Mouse (Mus musculus) CH12.LX (cell line): ENCODE measurements at regions not wholly inside any gene's neighbourhood (a gene's known extent, or its start where the extent isn't known, plus 50 kb on each side); places are given as distances from the start of the nearest gene placed in this dataset.

ENCODE experiments used
- DNase-seq: peaks from one replicate; pipeline ENCODE4 v3.0.0-alpha.2; 2013; ENCODE audit errors: extremely low read depth
- H3K27ac ChIP-seq: 2 replicates; pipeline ENCODE4 v1.5.1; 2012; ENCODE audit warnings: low read depth, mild to moderate bottlenecking, control low read depth, moderate library complexity; ENCODE audit not compliant: insufficient read depth
- H3K27me3 ChIP-seq: replicated peaks from 2 replicates; pipeline ENCODE3; 2012; ENCODE audit warnings: inconsistent platforms
- H3K36me3 ChIP-seq, 2 experiments: replicated peaks in 1 of 2; 2 replicates each; pipeline versions ENCODE3 to v1.6.1; 2012; ENCODE audit warnings: inconsistent platforms in 1 of 2, low read length in 1 of 2, mild to moderate bottlenecking in 1 of 2, mixed read lengths in 1 of 2, moderate library complexity in 1 of 2; ENCODE audit not compliant: control insufficient read depth in 1 of 2, insufficient read depth in 1 of 2
- H3K4me1 ChIP-seq, 2 experiments: 2 replicates each; pipeline ENCODE4 v1.6.1; 2012; ENCODE audit warnings: inconsistent platforms in 1 of 2, moderate library complexity in 1 of 2; ENCODE audit not compliant: insufficient read depth in 2 of 2, control insufficient read depth in 1 of 2
- H3K4me2 ChIP-seq: 2 replicates; pipeline ENCODE4 v1.6.1; 2012; ENCODE audit warnings: low read depth, mild to moderate bottlenecking, control low read depth; ENCODE audit not compliant: poor library complexity, insufficient read depth, severe bottlenecking
- H3K4me3 ChIP-seq, 3 experiments: fragments of 150-350 bp in 1 of 3; sonication (generic) in 1 of 3; replicated peaks in 1 of 3; 2 replicates each; pipeline versions ENCODE3 to v1.5.1; 2011 to 2012; ENCODE audit warnings: low read depth in 2 of 3, low read length in 2 of 3, mild to moderate bottlenecking in 2 of 3, moderate library complexity in 2 of 3, control low read depth in 1 of 3, improper control_type of control experiment in 1 of 3, inconsistent platforms in 1 of 3, mixed read lengths in 1 of 3; ENCODE audit not compliant: poor library complexity in 1 of 3
- H3K79me2 ChIP-seq: replicated peaks from 2 replicates; pipeline ENCODE4 v1.6.1; 2012; ENCODE audit warnings: mild to moderate bottlenecking, moderate library complexity; ENCODE audit not compliant: control insufficient read depth, poor library complexity, insufficient read depth, severe bottlenecking; ENCODE audit errors: extremely low read depth
- H3K9ac ChIP-seq: 2 replicates; pipeline ENCODE4 v1.6.1; 2012; ENCODE audit warnings: low read depth, mild to moderate bottlenecking, control low read depth, moderate library complexity; ENCODE audit not compliant: insufficient read depth
- H3K9me3 ChIP-seq: replicated peaks from 2 replicates; pipeline ENCODE3; 2012; ENCODE audit warnings: low read length, inconsistent platforms, mixed read lengths
- BHLHE40 ChIP-seq: IDR thresholded peaks from 2 replicates; pipeline ENCODE4 v1.6.1; 2011; ENCODE audit warnings: mild to moderate bottlenecking, low read depth, low read length, improper control_type of control experiment
- CHD2 ChIP-seq: IDR thresholded peaks from 2 replicates; pipeline ENCODE4 v1.6.1; 2011; ENCODE audit warnings: low read length, improper control_type of control experiment
- ELF1 ChIP-seq: IDR thresholded peaks from 2 replicates; pipeline ENCODE4 v1.6.1; 2014; ENCODE audit warnings: low read depth, mild to moderate bottlenecking, inconsistent platforms, low read length, improper control_type of control experiment
- ETS1 ChIP-seq: conservative IDR thresholded peaks from 2 replicates; pipeline ENCODE4 v1.6.1; 2012; ENCODE audit warnings: low read depth, mild to moderate bottlenecking, inconsistent platforms, low read length, improper control_type of control experiment, moderate library complexity
- HCFC1 ChIP-seq: IDR thresholded peaks from 2 replicates; pipeline ENCODE4 v1.6.1; 2012; ENCODE audit warnings: low read depth, mild to moderate bottlenecking, inconsistent platforms, low read length, improper control_type of control experiment
- IRF4 ChIP-seq: IDR thresholded peaks from 2 replicates; pipeline ENCODE4 v1.6.1; 2014; ENCODE audit warnings: low read depth, mild to moderate bottlenecking, inconsistent platforms, low read length, improper control_type of control experiment
- JUND ChIP-seq: conservative IDR thresholded peaks from 2 replicates; pipeline ENCODE4 v1.6.1; 2011; ENCODE audit warnings: low read depth, low read length, improper control_type of control experiment
- KAT2A ChIP-seq: IDR thresholded peaks from 2 replicates; pipeline ENCODE4 v1.6.1; 2012; ENCODE audit warnings: low read length, improper control_type of control experiment, inconsistent platforms; ENCODE audit not compliant: insufficient replicate concordance
- MAX ChIP-seq: IDR thresholded peaks from 2 replicates; pipeline ENCODE4 v1.6.1; 2011; ENCODE audit warnings: low read length, improper control_type of control experiment
- MEF2A ChIP-seq: IDR thresholded peaks from 2 replicates; pipeline ENCODE4 v1.6.1; 2014; ENCODE audit warnings: low read depth, mild to moderate bottlenecking, inconsistent platforms, low read length, improper control_type of control experiment, borderline replicate concordance
- MXI1 ChIP-seq: IDR thresholded peaks from 2 replicates; pipeline ENCODE4 v1.6.1; 2011; ENCODE audit warnings: mild to moderate bottlenecking, low read depth, low read length, improper control_type of control experiment
- MYC ChIP-seq: IDR thresholded peaks from 2 replicates; pipeline ENCODE4 v1.6.1; 2011; ENCODE audit warnings: low read depth, mild to moderate bottlenecking, improper control_type of control experiment, low read length
- NELFE ChIP-seq: IDR thresholded peaks from 2 replicates; pipeline ENCODE4 v1.6.1; 2011; ENCODE audit warnings: low read depth, low read length, improper control_type of control experiment
- NRF1 ChIP-seq: IDR thresholded peaks from 2 replicates; pipeline ENCODE4 v1.6.1; 2014; ENCODE audit warnings: low read depth, mild to moderate bottlenecking, inconsistent platforms, low read length, improper control_type of control experiment, moderate library complexity
- PAX5 ChIP-seq: IDR thresholded peaks from 2 replicates; pipeline ENCODE4 v1.6.1; 2012; ENCODE audit warnings: low read length, inconsistent platforms, mixed read lengths
- POLR2A ChIP-seq: IDR thresholded peaks from 2 replicates; pipeline ENCODE4 v1.6.1; 2011; ENCODE audit warnings: low read depth, mild to moderate bottlenecking, improper control_type of control experiment, low read length
- RCOR1 ChIP-seq: conservative IDR thresholded peaks from 2 replicates; pipeline ENCODE4 v1.6.1; 2012; ENCODE audit warnings: low read depth, mild to moderate bottlenecking, inconsistent platforms, low read length, improper control_type of control experiment
- SMC3 ChIP-seq: IDR thresholded peaks from 2 replicates; pipeline ENCODE4 v1.6.1; 2011; ENCODE audit warnings: low read depth, low read length, improper control_type of control experiment
- TCF12 ChIP-seq: IDR thresholded peaks from 2 replicates; pipeline ENCODE4 v1.6.1; 2014; ENCODE audit warnings: low read depth, mild to moderate bottlenecking, inconsistent platforms, low read length, improper control_type of control experiment
- ZKSCAN1 ChIP-seq: IDR thresholded peaks from 2 replicates; pipeline ENCODE4 v1.6.1; 2012; ENCODE audit warnings: low read depth, inconsistent platforms, low read length, improper control_type of control experiment, borderline replicate concordance
- dilution Hi-C: fragments of 300-500 bp; cut with MboI; formaldehyde crosslinking; loops from 2 replicates; pipeline ENCODE4 v1.14.3; 2020; ENCODE audit warnings: low sequenced_read_pairs; ENCODE audit not compliant: extremely low pct_unique_long_range_greater_than_20kb, extremely low pct_ligation_motif_present
- in situ Hi-C: fragments of 300-500 bp; cut with MboI; formaldehyde crosslinking; loops from 3 replicates; pipeline ENCODE4 v1.14.3; 2019; ENCODE audit warnings: low sequenced_read_pairs, low pct_ligation_motif_present, low pct_unique_long_range_greater_than_20kb, mixed read lengths

DNA sequence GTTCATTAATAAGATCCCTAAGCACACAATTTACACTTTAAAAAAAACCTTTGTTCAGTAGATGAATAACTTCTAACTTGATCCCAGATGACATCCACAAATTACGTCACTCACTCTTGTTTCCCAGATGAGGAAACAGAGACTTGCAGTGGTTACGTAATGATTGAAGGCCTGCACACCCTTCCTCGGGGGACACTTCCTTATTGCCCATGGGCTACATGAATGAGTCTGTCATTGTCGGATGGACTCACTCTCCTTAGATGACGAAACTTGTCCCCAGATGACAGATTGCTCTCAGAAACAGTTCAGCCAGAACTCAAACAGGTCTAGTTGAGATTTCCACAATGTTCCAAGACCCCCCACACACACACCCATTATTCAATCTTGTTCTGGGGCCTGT is 111.4 kb upstream of the Dyrk2 start:
- H3K4me1 ChIP-seq, result peaks cover 0 to 36% of the 10 kb centered on the region in 2 experiments; a peak in 2 of 4 replicates
- no peak for TF ChIP-seq HCFC1
- no peak for TF ChIP-seq NRF1
- no peak for TF ChIP-seq JUND
- no peak for TF ChIP-seq TCF12
- TF ChIP-seq MXI1, result no peak
- no peak for TF ChIP-seq PAX5
- no peak for TF ChIP-seq MYC
- no peak for TF ChIP-seq BHLHE40
- TF ChIP-seq MEF2A, result no peak
- TF ChIP-seq SMC3, result no peak
- no peak for TF ChIP-seq RCOR1
- TF ChIP-seq CHD2, result no peak
- no peak for TF ChIP-seq POLR2A
- no peak for TF ChIP-seq NELFE
- TF ChIP-seq KAT2A, result no peak
- TF ChIP-seq ETS1, result no peak
- DNase-seq, result no peak
- in situ Hi-C loops (loop anchor here (10.0 kb wide), 1 partner anchor 53 kb away; no protein-coding TSS in a partner anchor), dilution Hi-C loops (no loop called here)
- H3K27me3 ChIP-seq, result no peaks in the 10 kb centered on the region
- peaks cover 0 to 7% of the 10 kb centered on the region in 2 experiments for H3K36me3 ChIP-seq
- H3K9ac ChIP-seq, result no peak overlapping the region
- no peak overlapping the region for H3K4me3 ChIP-seq
- peaks cover 8% of the 10 kb centered on the region for H3K9me3 ChIP-seq
- H3K4me2 ChIP-seq, result no peak overlapping the region
- no peak overlapping the region for H3K27ac ChIP-seq
- H3K79me2 ChIP-seq, result no peaks in the 10 kb centered on the region

DNA sequence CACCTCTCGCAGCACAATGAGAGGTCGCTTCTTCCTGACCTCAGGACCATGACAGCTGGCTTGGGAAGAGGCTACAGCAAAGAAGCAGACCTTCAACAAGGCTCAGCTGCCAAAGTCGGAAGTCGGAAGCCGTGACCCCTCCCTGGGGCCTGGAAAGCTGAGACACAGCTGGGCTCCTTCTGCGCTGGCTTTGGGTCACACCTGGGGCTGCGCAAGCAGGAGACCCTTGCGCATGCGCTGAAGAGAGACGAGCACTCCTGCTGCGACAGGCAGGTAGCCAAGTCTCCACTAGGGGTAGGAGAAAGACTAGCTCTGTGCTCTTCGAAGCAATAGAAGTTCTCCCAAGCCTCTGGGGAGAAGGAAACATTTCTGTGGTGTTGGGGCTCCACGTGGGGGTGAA is 109.3 kb upstream of the Dyrk2 start:
- in situ Hi-C loops (no loop called here), dilution Hi-C loops (no loop called here)
- Histone ChIP-seq H3K27ac (no peak overlapping the region), H3K79me2 (no peaks in the 10 kb centered on the region), H3K9ac (no peak overlapping the region), H3K4me2 (no peak overlapping the region), H3K36me3 (peaks cover 0 to 5% of the 10 kb centered on the region in 2 experiments), H3K4me3 (no peak overlapping the region), H3K4me1 (peaks cover 0 to 52% of the 10 kb centered on the region in 2 experiments; a peak in 2 of 4 replicates), H3K9me3 (peaks cover 8% of the 10 kb centered on the region), H3K27me3 (no peaks in the 10 kb centered on the region)
- TF ChIP-seq MXI1 (no peak), MEF2A (no peak), IRF4 (no peak), JUND (no peak), ELF1 (no peak), MAX (no peak), NELFE (no peak), ZKSCAN1 (no peak), ETS1 (no peak), MYC (no peak)
- DNase-seq, result no peak
